Mouse (Mus musculus) midbrain, embryonic 14.5 days (tissue): ENCODE data around the gene Fam241b. TPM values are rescaled to one million over a fixed set of nuclear protein-coding genes. Genes with fewer than 3 reads are reported as not detected.
"Not testable (repeated sequence)": the region's sequence is repeated elsewhere in the genome, so short reads cannot be mapped to it uniquely, and the experiment has no call there.

Experiments
- ATAC-seq: fragments of 200-750 bp; cut with Nextera tagmentation; 2 replicates; pipeline ENCODE4 v1.8.0; 2017; ENCODE audit warnings: moderate number of reproducible peaks, moderate library complexity; ENCODE audit not compliant: low FRiP score, low TSS enrichment
- DNase-seq: peaks from one replicate; pipeline ENCODE4 v3.0.0-alpha.2; 2015
- H3K27ac ChIP-seq: fragments of 300-500 bp; sonication (generic); replicated peaks from 2 replicates; pipeline ENCODE4 v1.5.1; 2014; ENCODE audit warnings: mild to moderate bottlenecking, low read depth, low read length, moderate library complexity
- H3K27me3 ChIP-seq: fragments of 300-500 bp; sonication (generic); 2 replicates; pipeline ENCODE4 v1.6.1; 2014; ENCODE audit warnings: low read length, control low read depth, mixed read lengths; ENCODE audit not compliant: control insufficient read depth, insufficient read depth
- H3K36me3 ChIP-seq: fragments of 300-500 bp; sonication (generic); 2 replicates; pipeline ENCODE4 v1.6.1; 2014; ENCODE audit warnings: low read length, control low read depth; ENCODE audit not compliant: control insufficient read depth, insufficient read depth
- H3K4me1 ChIP-seq: fragments of 300-500 bp; sonication (generic); 2 replicates; pipeline ENCODE4 v1.6.1; 2014; ENCODE audit warnings: mild to moderate bottlenecking, antibody characterized with exemption, low read length, control low read depth; ENCODE audit not compliant: control insufficient read depth, insufficient read depth
- H3K4me2 ChIP-seq: fragments of 300-500 bp; sonication (generic); 2 replicates; pipeline ENCODE4 v1.6.1; 2014; ENCODE audit warnings: mild to moderate bottlenecking, low read length, moderate library complexity
- H3K4me3 ChIP-seq: fragments of 300-500 bp; sonication (generic); replicated peaks from 2 replicates; pipeline ENCODE4 v1.5.1; 2014; ENCODE audit warnings: low read depth, low read length
- H3K9ac ChIP-seq: fragments of 300-500 bp; sonication (generic); replicated peaks from 2 replicates; pipeline ENCODE4 v1.6.1; 2014; ENCODE audit warnings: mild to moderate bottlenecking, low read length, moderate library complexity
- H3K9me3 ChIP-seq: fragments of 300-500 bp; sonication (generic); 2 replicates; pipeline ENCODE4 v1.6.1; 2016; ENCODE audit warnings: low read length, control low read depth, mixed read lengths; ENCODE audit not compliant: control insufficient read depth
- WGBS: fragments of 180-500 bp; shearing (Covaris S2); extraction: QIAGEN DNeasy Blood & Tissue Kit; methylation state at CpG from one replicate; pipeline ENCODE4 v1.1.7; 2014; 5-methylcytosine and 5-hydroxymethylcytosine counted together
- polyA plus RNA-seq: library from polyadenylated mRNA; unstranded; fragments of >200 nt; fragmentation: Nextera tagmentation; extraction: Ambion mirVana; gene quantifications from 2 replicates; pipeline ENCODE4 v1.2.1, GENCODE M21; 2014

The Fam241b gene
- polyA plus RNA-seq, 1 experiment from 2014 or later: 48.3 TPM

DNA sequence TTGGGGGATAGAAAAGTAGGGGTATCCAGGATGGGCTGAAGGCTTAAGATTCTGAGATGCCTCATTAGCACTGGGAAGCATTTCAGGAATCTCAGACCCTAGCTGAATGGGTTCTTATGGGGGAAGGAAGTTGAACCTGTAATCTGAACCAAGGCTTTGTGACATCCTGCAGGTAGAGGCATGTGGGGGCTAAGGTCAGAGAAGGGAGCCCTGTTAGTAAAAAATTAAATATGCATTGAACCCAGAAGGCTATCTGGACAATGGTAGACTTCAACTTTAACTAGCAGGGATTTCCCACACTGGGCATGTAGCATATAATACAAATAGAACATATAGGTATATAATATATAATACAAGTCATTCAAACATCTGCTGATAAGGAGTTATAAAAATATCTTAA lies 54.2 kb downstream of the Fam241b start:
- H3K36me3 ChIP-seq: no peaks in the 10 kb centered on the region
- no peak overlapping the region for H3K27ac ChIP-seq
- H3K4me2 ChIP-seq: no peak overlapping the region
- H3K9ac ChIP-seq: no peak overlapping the region
- H3K4me3 ChIP-seq: no peak overlapping the region
- H3K9me3 ChIP-seq: no peaks in the 10 kb centered on the region
- ATAC-seq (no peak), DNase-seq (no peak)
- H3K27me3 ChIP-seq: no peaks in the 10 kb centered on the region
- H3K4me1 ChIP-seq: no peaks in the 10 kb centered on the region

DNA sequence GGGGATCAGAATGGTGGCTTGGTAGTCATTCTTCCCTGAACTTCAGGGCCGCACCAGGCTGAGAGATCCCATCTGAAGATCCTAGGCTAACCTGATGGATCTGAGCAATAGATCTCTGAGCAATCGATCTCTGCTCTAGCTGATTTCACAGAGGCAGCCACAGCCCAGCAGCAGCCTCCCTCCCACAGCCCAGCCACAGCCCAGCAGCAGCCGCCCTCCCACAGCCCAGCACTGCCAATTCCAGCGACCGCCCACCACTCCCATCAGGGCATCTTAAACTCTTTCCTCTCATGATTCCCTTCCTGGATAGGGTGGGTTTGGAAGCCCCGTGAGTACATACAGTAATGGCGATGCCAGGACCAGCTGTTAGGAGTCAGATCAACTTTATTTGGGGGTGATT lies 54.6 kb downstream of the Fam241b start:
- DNase-seq: no peak
- H3K4me1 ChIP-seq: no peaks in the 10 kb centered on the region
- H3K27me3 ChIP-seq: no peaks in the 10 kb centered on the region
- H3K9me3 ChIP-seq: no peaks in the 10 kb centered on the region
- no peak overlapping the region for H3K4me3 ChIP-seq
- H3K36me3 ChIP-seq: no peaks in the 10 kb centered on the region
- WGBS: 70% methylated on average over 7 of the region's 7 CpGs
- no peak for ATAC-seq
- H3K9ac ChIP-seq: no peak overlapping the region
- H3K4me2 ChIP-seq: no peak overlapping the region
- H3K27ac ChIP-seq: no peak overlapping the region

DNA sequence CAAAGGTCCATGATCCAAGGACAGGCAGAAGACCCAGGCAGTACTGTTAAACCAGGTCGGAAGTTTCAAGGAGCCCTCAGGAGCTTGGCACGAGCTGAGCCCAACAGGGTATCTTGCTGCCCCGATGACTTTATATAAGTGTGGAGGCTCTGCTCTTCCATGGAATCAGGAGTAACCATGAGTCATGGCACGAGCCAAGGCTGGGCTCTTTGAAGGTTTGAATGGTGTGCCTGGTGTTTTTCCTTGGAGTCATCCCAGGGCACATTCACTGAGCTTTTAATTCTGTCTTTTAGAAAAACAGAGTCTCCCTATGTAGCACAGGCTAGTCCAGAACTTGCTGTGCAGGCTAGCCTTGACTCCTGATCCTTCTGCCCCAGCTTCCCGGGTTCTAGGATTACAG lies 55.3 kb downstream of the Fam241b start:
- no peak for DNase-seq
- WGBS: 78% methylated on average over 5 of the region's 5 CpGs

DNA sequence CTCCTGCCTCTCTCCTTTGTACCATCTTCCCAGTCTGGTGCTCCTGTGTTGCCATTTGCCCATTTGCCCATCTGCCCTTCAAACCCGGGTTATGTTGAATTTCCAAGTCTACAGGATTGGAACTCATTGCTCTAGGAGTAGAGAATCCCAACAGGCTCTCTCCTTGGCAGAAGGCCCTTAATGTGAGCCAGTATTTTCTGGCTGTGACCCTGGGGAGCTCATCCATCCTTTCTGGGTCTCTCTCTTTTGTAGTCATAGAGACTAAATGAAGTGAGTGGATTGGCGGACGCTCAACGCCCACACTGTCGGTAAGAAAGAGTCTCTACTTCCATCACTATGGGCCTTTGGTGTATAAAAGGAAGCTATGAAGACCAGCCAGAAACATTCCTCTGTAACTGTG lies 56.9 kb downstream of the Fam241b start:
- ATAC-seq: no peak
- no peak for DNase-seq
- 89% methylated on average over 5 of the region's 5 CpGs for WGBS
- no peaks in the 10 kb centered on the region for H3K9me3 ChIP-seq
- H3K4me2 ChIP-seq: no peak overlapping the region
- H3K36me3 ChIP-seq: no peaks in the 10 kb centered on the region
- H3K4me3 ChIP-seq: no peak overlapping the region
- H3K9ac ChIP-seq: no peak overlapping the region
- H3K4me1 ChIP-seq: no peaks in the 10 kb centered on the region
- no peak overlapping the region for H3K27ac ChIP-seq
- no peaks in the 10 kb centered on the region for H3K27me3 ChIP-seq

More for the DNA sequence above, 55.3 kb downstream of the Fam241b start:
- Histone ChIP-seq H3K9me3 (no peaks in the 10 kb centered on the region), H3K36me3 (no peaks in the 10 kb centered on the region), H3K27ac (no peak overlapping the region), H3K4me2 (no peak overlapping the region), H3K27me3 (no peaks in the 10 kb centered on the region), H3K4me3 (no peak overlapping the region), H3K4me1 (no peaks in the 10 kb centered on the region), H3K9ac (no peak overlapping the region)
- no peak for ATAC-seq

DNA sequence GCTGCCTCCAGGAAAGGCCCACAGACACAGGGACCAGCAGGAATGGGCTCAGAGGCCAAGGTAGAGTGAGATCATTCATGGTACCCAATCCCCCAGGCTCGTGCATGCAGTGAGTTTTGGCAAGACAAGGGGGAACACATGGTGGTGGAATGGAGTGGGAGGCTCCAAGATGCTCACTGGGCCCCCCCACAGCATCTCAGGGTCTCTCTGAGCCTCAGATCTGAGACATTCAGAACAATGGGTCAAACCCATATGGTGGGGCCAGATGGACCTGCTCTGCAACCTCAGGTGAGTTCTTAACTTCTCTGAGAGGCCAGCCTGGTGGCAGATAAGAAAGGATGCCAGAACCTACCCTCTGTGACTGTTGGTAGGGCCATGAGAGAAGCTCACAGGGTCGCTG lies 57.7 kb downstream of the Fam241b start:
- no peaks in the 10 kb centered on the region for H3K27me3 ChIP-seq
- WGBS: 61% methylated on average over 2 of the region's 2 CpGs

DNA sequence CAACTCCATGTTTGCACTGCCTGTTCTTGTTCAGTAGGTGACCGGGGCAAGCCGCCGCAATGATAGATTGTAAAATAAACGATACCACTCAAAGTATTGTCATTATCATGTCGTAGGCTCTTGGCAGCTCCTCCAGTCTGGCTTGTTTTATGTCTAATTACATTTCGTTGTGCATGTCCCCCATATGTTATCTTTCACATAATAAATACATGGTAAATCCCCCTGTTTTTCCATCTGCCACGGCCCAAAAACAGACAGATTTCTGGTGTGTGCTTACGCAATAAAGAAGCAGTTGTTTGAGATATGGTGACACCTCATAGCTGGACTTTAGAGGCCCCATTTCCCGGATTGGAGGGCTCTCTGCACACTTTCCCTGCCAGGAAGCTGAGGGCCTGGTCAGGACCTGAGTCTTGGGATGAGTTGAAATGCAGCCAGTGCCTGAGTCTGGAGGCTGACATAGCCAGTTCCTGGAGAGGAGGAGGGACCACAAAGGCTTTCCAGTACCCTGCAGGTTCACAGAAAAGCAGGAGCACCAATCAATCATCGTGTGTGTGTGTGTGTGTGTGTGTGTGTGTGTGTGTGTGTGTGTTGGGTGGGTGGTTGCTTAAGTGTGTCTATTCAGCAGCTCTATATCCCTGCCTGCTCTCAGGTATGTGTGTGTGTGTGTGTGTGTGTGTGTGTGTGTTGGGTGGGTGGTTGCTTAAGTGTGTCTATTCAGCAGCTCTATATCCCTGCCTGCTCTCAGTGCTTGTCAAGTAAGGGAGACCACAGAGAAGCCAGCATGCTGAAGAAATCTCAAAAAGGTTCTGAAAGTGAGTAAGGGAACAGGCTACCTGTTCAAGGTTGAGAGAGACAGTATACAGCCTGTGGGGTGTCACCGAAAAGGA lies 67.2 kb downstream of the Fam241b start:
- Histone ChIP-seq H3K4me3 (no peak overlapping the region), H3K9ac (no peak overlapping the region), H3K4me1 (no peaks in the 10 kb centered on the region), H3K27me3 (no peaks in the 10 kb centered on the region), H3K4me2 (no peak overlapping the region), H3K36me3 (no peaks in the 10 kb centered on the region), H3K9me3 (0 out of 2 replicates have a peak, but pooled peaks cover 7% of the 10 kb centered on the region), H3K27ac (no peak overlapping the region)
- no peak for DNase-seq
- 81% methylated on average over 11 of the region's 11 CpGs for WGBS
- no peak for ATAC-seq

More for the DNA sequence above, 57.7 kb downstream of the Fam241b start:
- no peak overlapping the region for H3K4me2 ChIP-seq
- no peaks in the 10 kb centered on the region for H3K36me3 ChIP-seq
- H3K9me3 ChIP-seq: no peaks in the 10 kb centered on the region
- no peak for ATAC-seq
- H3K4me3 ChIP-seq: no peak overlapping the region
- H3K9ac ChIP-seq: no peak overlapping the region
- no peak for DNase-seq
- H3K27ac ChIP-seq: no peak overlapping the region
- H3K4me1 ChIP-seq: no peaks in the 10 kb centered on the region

DNA sequence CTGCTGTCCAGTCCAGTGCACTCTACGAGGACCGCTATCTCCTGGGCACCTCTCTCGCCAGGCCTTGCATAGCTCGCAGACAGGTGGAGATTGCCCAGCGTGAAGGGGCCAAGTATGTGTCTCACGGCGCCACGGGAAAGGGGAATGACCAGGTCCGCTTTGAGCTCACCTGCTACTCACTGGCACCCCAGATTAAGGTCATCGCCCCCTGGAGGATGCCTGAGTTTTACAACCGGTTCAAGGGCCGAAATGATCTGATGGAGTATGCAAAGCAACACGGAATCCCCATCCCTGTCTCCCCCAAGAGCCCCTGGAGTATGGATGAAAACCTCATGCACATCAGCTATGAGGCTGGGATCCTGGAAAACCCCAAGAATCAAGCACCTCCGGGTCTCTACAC lies 72.4 kb downstream of the Fam241b start:
- not testable (repeated sequence) for ATAC-seq

DNA sequence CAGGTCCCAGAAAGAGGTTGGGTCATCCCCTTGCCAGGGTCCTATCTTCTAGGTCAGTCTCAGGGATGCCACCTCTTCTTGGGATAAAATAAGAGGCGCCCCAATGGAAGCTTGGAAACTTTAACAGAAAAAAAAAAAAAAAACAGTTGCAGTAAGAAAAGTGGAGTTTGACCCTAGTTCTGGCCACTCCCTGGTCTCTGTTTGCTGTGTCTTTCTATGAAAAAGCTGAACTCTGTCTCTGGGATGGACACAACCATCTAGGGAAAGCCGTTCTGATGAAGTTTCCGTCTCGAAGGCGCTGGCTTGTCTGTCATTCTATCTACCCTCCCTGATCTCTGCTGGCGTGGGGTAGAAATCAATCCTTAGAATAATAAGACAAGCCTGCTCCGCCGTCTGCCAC lies 73.1 kb downstream of the Fam241b start:
- H3K9ac ChIP-seq: no peak overlapping the region
- no peaks in the 10 kb centered on the region for H3K4me1 ChIP-seq
- ATAC-seq (no peak), DNase-seq (no peak)
- no peak overlapping the region for H3K27ac ChIP-seq
- no peaks in the 10 kb centered on the region for H3K36me3 ChIP-seq
- no peak overlapping the region for H3K4me3 ChIP-seq
- WGBS: 90% methylated on average over 8 of the region's 8 CpGs
- H3K9me3 ChIP-seq: no peaks in the 10 kb centered on the region
- no peak overlapping the region for H3K4me2 ChIP-seq
- no peaks in the 10 kb centered on the region for H3K27me3 ChIP-seq

More for the DNA sequence above, 72.4 kb downstream of the Fam241b start:
- not testable (repeated sequence) for H3K9ac ChIP-seq, H3K9me3 ChIP-seq, DNase-seq, H3K4me2 ChIP-seq, H3K4me3 ChIP-seq, H3K4me1 ChIP-seq, H3K36me3 ChIP-seq, H3K27ac ChIP-seq, H3K27me3 ChIP-seq
- 83% methylated on average over 11 of the region's 14 CpGs for WGBS

DNA sequence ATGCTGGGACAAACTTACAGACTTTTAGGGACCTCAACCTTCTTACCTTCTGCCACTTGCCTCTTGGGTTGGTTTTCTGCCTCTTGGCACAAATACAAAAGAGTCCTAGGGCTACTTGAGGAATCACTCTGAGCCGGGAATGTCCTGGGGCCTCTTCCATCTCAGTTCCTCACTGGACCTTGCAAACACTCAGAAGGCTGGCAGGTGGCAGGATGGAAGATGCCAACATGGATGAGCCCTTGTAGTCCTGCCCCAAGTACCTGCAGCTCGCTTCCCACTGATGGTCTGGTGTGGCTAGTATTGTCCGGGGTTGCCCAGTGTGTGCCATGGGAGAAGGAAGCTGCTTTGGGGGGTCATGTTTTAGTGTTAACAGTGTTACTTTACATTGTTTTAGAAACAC lies 73.8 kb downstream of the Fam241b start:
- H3K27me3 ChIP-seq: no peaks in the 10 kb centered on the region
- DNase-seq (no peak), ATAC-seq (no peak)
- no peak overlapping the region for H3K4me2 ChIP-seq
- no peaks in the 10 kb centered on the region for H3K36me3 ChIP-seq
- H3K4me1 ChIP-seq: no peaks in the 10 kb centered on the region
- no peak overlapping the region for H3K9ac ChIP-seq
- 93% methylated on average over 3 of the region's 3 CpGs for WGBS
- H3K27ac ChIP-seq: no peak overlapping the region
- no peaks in the 10 kb centered on the region for H3K9me3 ChIP-seq
- no peak overlapping the region for H3K4me3 ChIP-seq
